In genomic region chr5:17689121-17689520, GRCm38 (mm10) we compare ENCODE assay signal across 11 mouse cellular contexts.
A peak's percentile ranks its signal among the peaks of the same experiment; 100 is the strongest.
DNase-seq lines count a peak whose midpoint lies in the region; ATAC-seq and TF ChIP-seq lines count a peak whose summit lies in the region.
"Had no signal": no experiment of that assay in that cellular context is flagged by ENCODE, and none has a peak within 500 bp of the region (broad histone marks: within the 10 kb centered on the region; RNA-seq: fewer than 3 reads in every experiment).

No protein-coding gene starts in this region.

- H3K27me3 ChIP-seq in limb, embryonic 13.5 days: no peaks in the 10 kb centered on the region
- H3K27me3 ChIP-seq in liver, postnatal 0 days (ENCODE audit: insufficient read depth, low read length): no peaks in the 10 kb centered on the region
- no peaks in the 10 kb centered on the region for H3K27me3 ChIP-seq in forebrain, embryonic 11.5 days (ENCODE audit: control insufficient read depth, insufficient read depth, low read length)
- no peaks in the 10 kb centered on the region for H3K27me3 ChIP-seq in forebrain, embryonic 16.5 days (replicated peaks; ENCODE audit: control insufficient read depth, insufficient read depth, low read length)
- H3K27me3 ChIP-seq: lung, embryonic 15.5 days had no signal

- no peak for TF ChIP-seq CTCF in liver, postnatal 0 days (IDR thresholded peaks at IDR 0.05; ENCODE audit: low read depth)

- H3K27ac ChIP-seq in limb, embryonic 13.5 days: peak overlapping the region; percentile 82
- H3K27ac ChIP-seq in liver, postnatal 0 days (ENCODE audit: low read depth): no peak overlapping the region
- H3K27ac ChIP-seq in forebrain, embryonic 11.5 days (ENCODE audit: low read depth, low read length): no peak overlapping the region
- no peak overlapping the region for H3K27ac ChIP-seq in forebrain, embryonic 16.5 days (ENCODE audit: low read length)
- H3K27ac ChIP-seq: layer of hippocampus, adult 2 months; lung, embryonic 15.5 days had no signal

- H3K36me3 ChIP-seq in limb, embryonic 13.5 days: 0 out of 2 replicates have a peak, but pooled peaks cover 3% of the 10 kb centered on the region
- no peaks in the 10 kb centered on the region for H3K36me3 ChIP-seq in liver, postnatal 0 days (replicated peaks; ENCODE audit: insufficient read depth, low read length)
- no peaks in the 10 kb centered on the region for H3K36me3 ChIP-seq in forebrain, embryonic 11.5 days (ENCODE audit: control insufficient read depth, insufficient read depth, low read length)
- H3K36me3 ChIP-seq in forebrain, embryonic 16.5 days (ENCODE audit: control insufficient read depth, insufficient read depth): no peaks in the 10 kb centered on the region
- H3K36me3 ChIP-seq: lung, embryonic 15.5 days had no signal

- ATAC-seq in limb, embryonic 13.5 days (ENCODE audit: low FRiP score, low read depth): peak; percentile 79
- no peak for ATAC-seq in liver, postnatal 0 days
- no peak for ATAC-seq in forebrain, embryonic 11.5 days (replicated peaks; ENCODE audit: low FRiP score)
- ATAC-seq in forebrain, embryonic 16.5 days: no peak

- no peaks in the 10 kb centered on the region for H3K9me3 ChIP-seq in limb, embryonic 13.5 days
- H3K9me3 ChIP-seq in liver, postnatal 0 days (ENCODE audit: low read length): no peaks in the 10 kb centered on the region
- H3K9me3 ChIP-seq in forebrain, embryonic 11.5 days (ENCODE audit: control insufficient read depth, low read length): no peaks in the 10 kb centered on the region
- H3K9me3 ChIP-seq in forebrain, embryonic 16.5 days (ENCODE audit: control insufficient read depth, low read length): no peaks in the 10 kb centered on the region
- H3K9me3 ChIP-seq: lung, embryonic 15.5 days had no signal

- peaks cover 19% of the 10 kb centered on the region for H3K4me1 ChIP-seq in limb, embryonic 13.5 days
- H3K4me1 ChIP-seq in liver, postnatal 0 days (ENCODE audit: insufficient read depth): no peaks in the 10 kb centered on the region
- H3K4me1 ChIP-seq in forebrain, embryonic 11.5 days (replicated peaks; ENCODE audit: control insufficient read depth, insufficient read depth, low read length): no peaks in the 10 kb centered on the region
- no peaks in the 10 kb centered on the region for H3K4me1 ChIP-seq in forebrain, embryonic 16.5 days (replicated peaks; ENCODE audit: control insufficient read depth, insufficient read depth, low read length)
- H3K4me1 ChIP-seq: lung, embryonic 15.5 days had no signal

- H3K9ac ChIP-seq in limb, embryonic 13.5 days: no peak overlapping the region
- no peak overlapping the region for H3K9ac ChIP-seq in liver, postnatal 0 days (replicated peaks)
- H3K9ac ChIP-seq in forebrain, embryonic 11.5 days (ENCODE audit: low read length): no peak overlapping the region
- no peak overlapping the region for H3K9ac ChIP-seq in forebrain, embryonic 16.5 days (replicated peaks; ENCODE audit: low read depth, low read length)
- H3K9ac ChIP-seq: lung, embryonic 15.5 days had no signal

- peak; percentile 2 to 6 for DNase-seq in urinary bladder, adult 18-20 months (ENCODE audit: low spot score in 2 of 2)
- DNase-seq in urinary bladder, postnatal 10 days (ENCODE audit: low spot score): no peak
- peak; percentile 34 to 39 for DNase-seq in heart, adult 9 months (ENCODE audit: low spot score in 2 of 2)
- DNase-seq in liver, postnatal 0 days: no peak
- DNase-seq in left cerebral cortex, postnatal 10 days (ENCODE audit: extremely low spot score in 1 of 2, low spot score in 2 of 2): no peak
- DNase-seq in forebrain, embryonic 11.5 days (ENCODE audit: low spot score): no peak
- DNase-seq: cerebellum, postnatal 10 days had no signal

- 28% methylated on average over 2 of the region's 2 CpGs for WGBS in limb, embryonic 13.5 days
- WGBS in liver, postnatal 0 days (ENCODE audit: insufficient replicate concordance): 57% methylated on average over 2 of the region's 2 CpGs
- 70% methylated on average over 2 of the region's 2 CpGs for WGBS in forebrain, embryonic 11.5 days
- 70% methylated on average over 2 of the region's 2 CpGs for WGBS in forebrain, embryonic 16.5 days

- H3K4me3 ChIP-seq in limb, embryonic 13.5 days: no peak overlapping the region
- no peak overlapping the region for H3K4me3 ChIP-seq in liver, postnatal 0 days (ENCODE audit: low read depth, low read length)
- H3K4me3 ChIP-seq in forebrain, embryonic 11.5 days (ENCODE audit: low read depth, low read length): no peak overlapping the region
- H3K4me3 ChIP-seq in forebrain, embryonic 16.5 days (replicated peaks; ENCODE audit: low read length): no peak overlapping the region
- H3K4me3 ChIP-seq: layer of hippocampus, adult 2 months; lung, embryonic 15.5 days had no signal

- no peak overlapping the region for H3K4me2 ChIP-seq in limb, embryonic 13.5 days (replicated peaks)
- H3K4me2 ChIP-seq in liver, postnatal 0 days (ENCODE audit: low read depth, low read length): no peak overlapping the region
- no peak overlapping the region for H3K4me2 ChIP-seq in forebrain, embryonic 11.5 days (ENCODE audit: low read depth, low read length, severe bottlenecking)
- no peak overlapping the region for H3K4me2 ChIP-seq in forebrain, embryonic 16.5 days (ENCODE audit: low read length)
- H3K4me2 ChIP-seq: lung, embryonic 15.5 days had no signal

- no peak for TF ChIP-seq EP300 in liver, postnatal 0 days (IDR thresholded peaks at IDR 0.05; ENCODE audit: low read depth)

- intact Hi-C loops in left cerebral cortex, postnatal 10 days (cut with DNase I): no loop called here

Comparison
In these comparisons a context has a peak if more than half of its experiments do, and no peak if none do; other contexts are left out.
1. DNase-seq: peak in urinary bladder, adult 18-20 months (2 of 2) and heart, adult 9 months (2 of 2); none in urinary bladder, postnatal 10 days (single experiment), liver, postnatal 0 days (single experiment), left cerebral cortex, postnatal 10 days (0 of 2) and forebrain, embryonic 11.5 days (single experiment).